Mouse (Mus musculus) megakaryocyte, embryonic 14.5 days (primary cell): ENCODE data around the gene Trip10.

ENCODE experiments used
- FLI1 ChIP-seq: IDR thresholded peaks from 2 replicates; pipeline ENCODE4 v1.6.1; 2012; ENCODE audit warnings: low read length, inconsistent platforms, mixed read lengths
- GATA1 ChIP-seq: IDR thresholded peaks from 3 replicates; pipeline ENCODE4 v1.6.1; 2012; ENCODE audit warnings: mixed read lengths, low read length, inconsistent platforms, borderline replicate concordance

- no peak for TF ChIP-seq GATA1
- TF ChIP-seq FLI1: no peak
Measured at GRCm38 (mm10) chr17:57234254-57234928, 14.9 kb upstream of the Trip10 start.
